Mouse (Mus musculus) stomach, embryonic 14.5 days (tissue): ENCODE data around the gene Gm4177. TPM values are rescaled to one million over a fixed set of nuclear protein-coding genes. Genes with fewer than 3 reads are reported as not detected.
"Not testable (repeated sequence)": the region's sequence is repeated elsewhere in the genome, so short reads cannot be mapped to it uniquely, and the experiment has no call there.

Source experiments
- ATAC-seq: fragments of 200-750 bp; cut with Nextera tagmentation; 2 replicates; pipeline ENCODE4 v1.8.0; 2017; ENCODE audit warnings: low read depth, moderate TSS enrichment; ENCODE audit not compliant: insufficient number of reproducible peaks, insufficient read depth, low FRiP score
- H3K27ac ChIP-seq: fragments of 300-500 bp; sonication (generic); 2 replicates; pipeline ENCODE4 v1.5.1; 2014; ENCODE audit warnings: mild to moderate bottlenecking, low read length, moderate library complexity, mixed read lengths
- H3K27me3 ChIP-seq: fragments of 300-500 bp; sonication (generic); 2 replicates; pipeline ENCODE4 v1.6.1; 2014; ENCODE audit warnings: low read length, control low read depth, mixed read lengths; ENCODE audit not compliant: control insufficient read depth, insufficient read depth
- H3K36me3 ChIP-seq: fragments of 300-500 bp; sonication (generic); 2 replicates; pipeline ENCODE4 v1.6.1; 2014; ENCODE audit warnings: mild to moderate bottlenecking, control low read depth, low read length, moderate library complexity, mixed read lengths; ENCODE audit not compliant: control insufficient read depth, insufficient read depth
- H3K4me1 ChIP-seq: fragments of 300-500 bp; sonication (generic); 2 replicates; pipeline ENCODE4 v1.6.1; 2014; ENCODE audit warnings: low read length, control low read depth, mixed read lengths; ENCODE audit not compliant: control insufficient read depth, insufficient read depth
- H3K4me2 ChIP-seq: fragments of 300-500 bp; sonication (generic); replicated peaks from 2 replicates; pipeline ENCODE4 v1.6.1; 2014; ENCODE audit warnings: low read depth, low read length, control low read depth
- H3K4me3 ChIP-seq: fragments of 300-500 bp; sonication (generic); 2 replicates; pipeline ENCODE4 v1.5.1; 2014; ENCODE audit warnings: low read depth, low read length, control low read depth
- H3K9ac ChIP-seq: fragments of 300-500 bp; sonication (generic); replicated peaks from 2 replicates; pipeline ENCODE4 v1.6.1; 2014; ENCODE audit warnings: low read depth, mild to moderate bottlenecking, control low read depth, low read length, moderate library complexity, mixed read lengths
- H3K9me3 ChIP-seq: fragments of 300-500 bp; sonication (generic); 2 replicates; pipeline ENCODE4 v1.6.1; 2016; ENCODE audit warnings: low read depth, low read length, control low read depth; ENCODE audit not compliant: control insufficient read depth
- WGBS: fragments of 180-500 bp; shearing (Covaris S2); extraction: QIAGEN DNeasy Blood & Tissue Kit; methylation state at CpG from one replicate; pipeline ENCODE4 v1.1.7; 2014; 5-methylcytosine and 5-hydroxymethylcytosine counted together
- polyA plus RNA-seq: library from polyadenylated mRNA; unstranded; fragments of >200 nt; fragmentation: Nextera tagmentation; extraction: Ambion mirVana; gene quantifications from 2 replicates; pipeline ENCODE4 v1.2.1, GENCODE M21; 2014

Gm4177 gene
- polyA plus RNA-seq = not detected in 2 replicates

DNA sequence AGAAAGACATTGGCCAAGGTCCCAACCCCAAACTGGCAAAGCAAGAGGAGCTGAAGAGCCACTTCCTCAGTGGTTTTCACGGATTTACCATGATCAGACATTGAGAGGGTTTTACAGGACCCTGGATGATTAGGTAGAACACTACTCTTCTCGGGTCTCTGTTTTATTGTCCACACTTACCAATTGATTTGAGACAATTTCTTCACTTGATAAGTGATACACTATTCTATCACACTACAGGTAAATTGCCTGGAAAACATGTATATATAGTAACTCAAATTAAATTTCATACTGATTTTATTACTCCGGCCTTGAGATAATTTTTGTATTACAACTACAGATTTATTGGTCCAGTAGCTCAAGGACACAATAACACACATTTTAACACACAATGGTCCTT is at the start of gene Gm4177:
TSS of gene Gm4177 (minus strand) at position 101 of the 400 bp plus-strand sequence.
- no CpG with 5 or more reads among the region's 3 CpGs for WGBS
- not testable (repeated sequence) for H3K4me1 ChIP-seq, H3K27ac ChIP-seq, H3K4me2 ChIP-seq, H3K27me3 ChIP-seq, H3K36me3 ChIP-seq, ATAC-seq, H3K9me3 ChIP-seq, H3K9ac ChIP-seq, H3K4me3 ChIP-seq

GRCm38 (mm10) chr7:21844167-21844566 is 47.6 kb upstream of the Gm4177 start, which contains the start of gene Gm5725:
Gene Gm5725, minus strand, starts transcription at chr7:21844267.
- H3K4me1 ChIP-seq, H3K36me3 ChIP-seq, H3K27ac ChIP-seq, H3K9me3 ChIP-seq, H3K4me3 ChIP-seq, ATAC-seq, H3K4me2 ChIP-seq, H3K27me3 ChIP-seq, H3K9ac ChIP-seq: not testable (repeated sequence)
- no CpG with 5 or more reads among the region's 1 CpGs for WGBS

GRCm38 (mm10) chr7:21832051-21832450 is 35.5 kb upstream of the Gm4177 start, which contains the start of gene Vmn1r135:
Gene Vmn1r135, plus strand, starts transcription at chr7:21832351.
- WGBS = no CpG with 5 or more reads among the region's 1 CpGs
- H3K4me2 ChIP-seq, H3K27ac ChIP-seq, H3K4me1 ChIP-seq, ATAC-seq, H3K9me3 ChIP-seq, H3K36me3 ChIP-seq, H3K27me3 ChIP-seq, H3K4me3 ChIP-seq, H3K9ac ChIP-seq: not testable (repeated sequence)

GRCm38 (mm10) chr7:21761375-21761774 is 35.2 kb downstream of the Gm4177 start, which contains the start of gene Gm4175:
Gene Gm4175, minus strand, starts transcription at chr7:21761475.
- H3K9ac ChIP-seq, H3K36me3 ChIP-seq, H3K27me3 ChIP-seq, H3K4me1 ChIP-seq, H3K27ac ChIP-seq, ATAC-seq, H3K4me3 ChIP-seq, H3K4me2 ChIP-seq, H3K9me3 ChIP-seq: not testable (repeated sequence)
- WGBS = no CpG with 5 or more reads among the region's 5 CpGs

Other genes with a start within 250 kb of the Gm4177 start
- gene Vmn1r132, start 182.6 kb downstream of the Gm4177 start, polyA plus RNA-seq = not detected in 2 replicates
- not detected in 2 replicates for gene Gm4175, start 35.3 kb downstream of the Gm4177 start, polyA plus RNA-seq
- not detected in 2 replicates for gene Vmn1r135, start 35.6 kb upstream of the Gm4177 start, polyA plus RNA-seq
- gene Gm5725, start 47.5 kb upstream of the Gm4177 start, polyA plus RNA-seq = not detected in 2 replicates
- not detected in 2 replicates for gene Gm5891, start 124.6 kb upstream of the Gm4177 start, polyA plus RNA-seq
- gene Vmn1r137, start 197.9 kb upstream of the Gm4177 start, polyA plus RNA-seq = not detected in 2 replicates
- gene Vmn1r138, start 232.2 kb upstream of the Gm4177 start, polyA plus RNA-seq = not detected in 2 replicates